Mouse (Mus musculus): ENCODE data around the gene Agap1.

The Agap1 gene

DNA sequence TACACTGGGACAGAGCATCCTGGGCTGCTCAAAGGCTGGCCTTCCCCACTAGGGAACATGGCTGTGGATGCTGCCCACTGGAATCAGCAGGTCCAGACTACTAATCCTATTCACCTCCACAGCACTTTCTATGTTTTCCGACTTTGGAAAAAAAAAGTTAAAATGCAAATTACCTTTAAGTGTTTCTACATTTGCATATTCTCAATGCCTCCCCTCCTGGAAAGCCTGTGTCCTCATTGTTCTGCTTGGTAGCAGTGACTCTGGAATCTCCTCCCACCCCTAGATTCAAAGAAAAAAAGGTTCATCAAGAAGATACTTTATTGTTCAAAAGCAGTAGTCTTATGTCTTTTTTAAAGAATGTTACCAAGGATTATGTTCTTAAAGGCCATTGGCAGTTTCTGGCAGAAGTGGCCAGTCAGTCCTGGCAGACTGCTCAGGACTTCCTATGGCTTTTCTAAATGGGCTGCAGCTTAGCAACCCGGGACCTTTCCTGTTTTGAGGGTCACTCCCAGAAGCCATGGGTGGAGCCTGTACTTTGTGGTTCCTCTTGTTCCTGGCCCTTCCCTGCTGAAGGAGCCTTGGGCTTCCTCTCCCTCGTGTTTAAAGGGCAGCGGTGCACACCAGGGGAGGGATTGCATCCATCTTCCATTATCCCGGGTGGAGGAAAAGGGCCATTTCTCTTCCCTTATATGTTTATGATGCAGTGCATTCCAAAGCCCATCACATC, 421.9 kb downstream of the Agap1 start:
- DNase-seq, result no peak

DNA sequence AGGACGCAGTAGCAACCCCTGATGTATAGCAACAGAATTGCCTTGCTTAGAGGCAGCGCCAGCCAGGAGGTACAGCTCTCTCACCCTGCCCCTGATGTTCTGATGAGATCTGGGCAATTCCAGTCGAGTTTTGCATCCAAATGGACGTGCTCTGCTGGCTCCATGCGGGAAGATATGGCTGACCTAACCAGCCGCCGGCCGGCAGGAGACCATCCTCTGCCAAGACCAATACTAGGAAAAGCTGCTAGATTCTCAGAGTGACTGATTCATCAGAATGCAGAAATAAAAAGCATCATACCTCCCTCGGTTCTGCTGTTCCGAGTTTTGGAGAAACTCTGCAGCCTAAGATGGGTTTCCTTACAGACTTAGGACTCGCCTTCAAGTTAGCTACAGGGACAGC, 423.9 kb downstream of the Agap1 start:
- DNase-seq, result peak; percentile 30

GRCm38 (mm10) chr1:89880193-89880592, 425.6 kb downstream of the Agap1 start:
- DNase-seq, result no peak

DNA sequence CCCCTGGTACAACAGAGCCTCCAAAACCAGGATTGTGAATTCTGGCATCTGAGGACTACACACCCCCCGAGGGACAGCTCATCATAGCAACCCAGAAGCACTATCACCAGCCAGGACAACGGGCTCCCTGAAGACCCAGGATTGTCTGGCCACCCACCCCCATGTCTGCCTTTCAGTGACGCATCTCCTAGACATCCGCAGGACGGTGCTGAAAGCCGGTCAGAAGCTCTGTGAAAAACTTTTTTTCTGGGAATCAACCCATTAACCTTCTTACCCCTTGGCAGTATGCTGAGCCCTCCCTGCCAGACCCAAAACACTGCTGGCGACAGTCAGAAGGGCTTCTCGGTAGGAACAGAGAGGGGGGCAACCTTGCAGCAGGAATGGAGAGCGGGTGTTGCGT, 426.2 kb downstream of the Agap1 start:
- DNase-seq, result no peak

DNA sequence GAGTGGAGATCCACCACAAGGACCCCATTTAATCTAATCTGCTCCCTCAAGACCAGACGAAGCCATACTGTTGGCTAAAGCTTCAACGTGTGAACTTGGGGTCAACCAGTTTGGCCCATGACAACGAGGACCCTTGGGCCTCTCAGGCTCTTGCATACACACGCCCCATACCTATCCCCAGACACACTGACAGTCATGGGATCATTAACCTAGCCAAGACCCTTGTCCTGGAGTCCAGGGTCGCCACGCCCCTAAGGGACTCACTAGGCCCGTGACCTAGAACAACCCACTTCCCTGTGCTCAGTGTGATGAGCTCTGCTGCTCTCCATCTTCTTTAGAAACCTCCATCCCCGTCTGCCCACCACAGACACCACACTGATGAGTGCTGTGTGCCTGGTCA, 429.7 kb downstream of the Agap1 start:
- no peak for DNase-seq

DNA sequence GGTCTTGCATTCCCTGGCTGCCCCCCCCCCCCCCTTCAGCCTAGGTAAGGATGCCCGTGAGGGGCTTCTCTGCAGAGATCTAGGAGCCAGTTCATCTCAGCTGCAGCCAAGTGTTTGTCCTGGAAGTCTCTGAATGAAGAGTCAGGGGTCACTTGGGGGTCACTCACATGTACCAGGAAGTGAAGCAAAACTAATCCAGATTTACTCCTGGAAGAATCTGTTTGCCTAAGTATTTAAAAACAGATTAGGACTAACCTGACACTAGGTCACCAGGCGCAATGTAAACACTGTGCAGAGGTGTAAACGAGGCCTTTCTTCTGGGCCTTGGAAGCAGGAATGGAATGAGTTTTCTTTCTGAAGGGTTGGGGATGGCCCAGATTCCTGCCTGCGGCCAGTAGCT, 431.1 kb downstream of the Agap1 start:
- DNase-seq, result no peak

DNA sequence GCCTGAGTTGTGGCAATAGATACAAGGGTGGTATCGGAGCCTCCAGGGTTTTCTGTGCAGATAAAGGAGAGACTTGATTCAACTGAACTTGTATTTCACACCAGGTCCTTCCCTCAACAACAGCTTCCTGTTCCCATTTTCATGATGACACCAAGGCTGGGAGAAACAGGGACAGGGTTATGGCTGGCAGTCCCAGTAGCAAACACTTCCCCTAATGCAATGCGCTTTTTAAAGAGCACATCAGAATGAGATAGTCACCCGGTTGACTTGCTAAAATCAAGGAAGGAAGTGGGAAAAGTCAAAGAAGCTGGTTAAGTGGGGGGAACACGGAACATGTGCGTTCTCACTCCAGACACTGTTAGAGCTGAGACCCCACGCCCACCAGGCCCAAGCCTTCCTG, 436.8 kb downstream of the Agap1 start:
- no peak for DNase-seq

GRCm38 (mm10) chr1:89892281-89892680, 437.7 kb downstream of the Agap1 start:
- no peak for DNase-seq

- DNase-seq, result no peak
These were observed 441.2 kb downstream of the Agap1 start for GRCm38 (mm10) chr1:89895801-89896200.

DNA sequence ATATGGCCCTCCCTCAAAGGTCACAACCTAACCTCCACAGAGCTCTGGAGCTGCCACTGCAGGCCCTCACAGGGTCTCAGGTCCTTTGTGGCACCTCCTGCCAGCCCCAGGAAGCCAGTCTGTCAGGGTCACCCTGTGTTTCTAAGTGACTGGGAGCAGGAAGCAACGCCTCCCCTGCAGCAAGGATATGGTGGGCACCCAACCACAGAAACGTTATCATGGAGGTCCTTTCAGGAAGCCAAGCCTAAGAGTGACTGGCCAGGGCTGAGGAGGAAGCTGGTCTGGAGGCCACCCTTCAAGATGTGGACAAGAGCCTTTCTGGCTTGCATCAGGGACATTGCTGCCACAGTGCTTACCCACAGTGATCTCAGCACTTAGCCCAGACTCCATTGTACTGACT, 444.4 kb downstream of the Agap1 start:
- no peak for DNase-seq

DNA sequence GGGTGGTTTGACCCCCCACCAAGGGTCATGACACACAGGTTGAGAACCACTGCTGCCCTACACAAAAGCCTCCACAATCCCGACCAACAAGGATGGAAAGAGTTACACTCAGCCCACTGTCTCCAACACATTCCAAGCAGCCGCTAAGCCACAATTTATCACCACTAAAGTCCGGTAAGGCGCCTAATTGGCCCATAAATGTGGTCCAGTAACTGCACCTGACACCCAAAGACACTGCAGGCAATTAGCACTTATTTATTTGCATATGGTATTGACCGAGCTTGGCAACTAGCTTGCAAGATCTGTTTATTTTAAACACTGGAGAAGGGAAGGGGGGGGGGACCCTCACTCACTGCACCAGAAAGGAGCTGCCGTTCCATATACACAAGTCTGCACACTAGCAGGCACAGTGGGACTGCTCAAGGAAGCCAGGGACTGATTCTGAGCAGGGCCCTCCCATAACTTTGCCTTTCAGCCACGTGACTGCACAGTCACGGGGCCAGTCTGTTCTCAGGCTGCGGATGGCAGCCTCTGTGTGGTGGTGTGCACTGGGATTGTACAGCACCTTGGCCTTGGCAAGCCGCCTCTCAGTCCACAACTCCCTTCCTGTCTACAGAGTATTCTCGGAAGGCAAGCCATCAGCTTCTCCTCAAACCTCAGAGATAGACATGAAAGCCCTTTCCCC, 445.3 kb downstream of the Agap1 start:
- no peak for DNase-seq

DNA sequence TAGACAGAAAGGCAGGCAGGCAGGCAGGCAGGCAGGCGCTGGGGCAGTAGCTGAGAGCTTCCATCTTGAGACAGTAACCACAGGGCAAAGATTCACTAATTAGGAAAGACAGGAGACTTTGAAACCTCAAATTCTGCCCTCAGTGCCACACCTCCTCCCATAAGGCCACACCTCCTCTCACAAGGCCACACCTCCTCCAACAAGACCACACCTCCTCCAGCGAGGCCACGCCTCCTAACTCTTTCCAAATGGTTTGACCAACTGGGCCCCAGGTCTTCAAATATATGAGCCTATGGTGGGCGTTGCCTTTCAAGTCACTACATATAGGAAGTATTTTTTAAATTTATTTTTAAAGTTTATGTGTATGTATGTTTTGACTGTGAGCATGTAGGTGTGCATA, 446.8 kb downstream of the Agap1 start:
- DNase-seq, result no peak

- DNase-seq, result no peak
These were observed 447.6 kb downstream of the Agap1 start for GRCm38 (mm10) chr1:89902236-89902635.

- no peak for DNase-seq
These were observed 448.0 kb downstream of the Agap1 start for GRCm38 (mm10) chr1:89902641-89903040.

DNA sequence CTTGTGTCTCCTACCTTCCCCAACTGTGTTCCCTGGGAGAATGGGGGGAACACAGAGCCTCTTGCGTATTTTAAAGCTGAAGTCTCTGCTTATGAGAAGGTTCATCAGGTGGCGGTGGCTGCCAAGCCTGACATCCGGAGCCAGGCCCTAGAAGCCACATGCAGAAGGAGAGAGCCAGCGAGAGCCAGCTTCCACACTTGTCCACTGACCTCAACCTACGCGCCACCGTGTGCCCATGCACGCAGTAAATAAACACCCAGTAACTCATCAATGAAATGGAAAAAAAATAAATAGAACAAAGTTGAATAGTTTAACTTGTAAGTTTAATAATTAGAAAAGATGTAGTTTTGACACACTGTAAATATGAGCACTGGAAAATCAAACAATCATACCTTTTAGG, 455.2 kb downstream of the Agap1 start:
- no peak for DNase-seq

DNA sequence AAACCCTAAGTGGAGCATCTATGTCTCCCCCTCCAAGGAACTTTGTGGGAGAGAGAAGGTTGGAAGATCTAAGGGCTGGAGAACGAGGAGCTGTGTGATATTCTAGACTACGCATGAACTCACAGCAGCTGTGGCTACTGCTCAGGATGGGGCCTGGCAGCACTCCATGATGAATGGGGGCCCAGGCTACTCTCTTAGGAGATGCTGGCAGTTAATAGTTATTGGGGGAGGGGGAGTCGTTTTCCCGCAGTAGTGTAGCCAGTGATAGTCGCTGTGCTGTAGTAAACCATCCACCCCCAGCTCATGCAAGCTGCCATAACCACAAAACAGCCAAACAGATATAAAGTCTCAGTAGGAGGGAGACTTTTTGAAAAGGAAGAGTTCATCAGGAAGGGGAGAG, 457.8 kb downstream of the Agap1 start:
- no peak for DNase-seq

DNA sequence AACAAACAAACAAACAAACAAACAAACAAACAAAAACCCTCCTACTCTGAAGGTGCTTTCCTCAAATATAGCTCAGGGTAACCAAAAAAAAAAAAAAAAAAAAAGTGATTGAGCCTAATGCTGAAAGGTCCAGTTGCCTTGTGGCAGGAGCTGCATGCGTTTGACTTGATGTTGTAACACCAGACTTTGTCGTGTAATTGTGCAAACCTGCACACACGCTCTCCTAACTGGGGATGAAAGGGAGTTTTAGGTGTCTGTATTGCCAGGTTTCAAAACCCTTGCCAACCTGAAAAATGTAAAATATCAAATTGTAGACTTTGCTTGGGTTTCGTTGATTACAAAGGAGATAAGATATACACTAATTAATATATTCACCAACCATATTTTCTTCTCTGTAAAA, 459.0 kb downstream of the Agap1 start:
- DNase-seq, result no peak

GRCm38 (mm10) chr1:89918111-89918510, 463.5 kb downstream of the Agap1 start:
- no peak for DNase-seq

- no peak for DNase-seq
These were observed 464.6 kb downstream of the Agap1 start for GRCm38 (mm10) chr1:89919206-89919605.

DNA sequence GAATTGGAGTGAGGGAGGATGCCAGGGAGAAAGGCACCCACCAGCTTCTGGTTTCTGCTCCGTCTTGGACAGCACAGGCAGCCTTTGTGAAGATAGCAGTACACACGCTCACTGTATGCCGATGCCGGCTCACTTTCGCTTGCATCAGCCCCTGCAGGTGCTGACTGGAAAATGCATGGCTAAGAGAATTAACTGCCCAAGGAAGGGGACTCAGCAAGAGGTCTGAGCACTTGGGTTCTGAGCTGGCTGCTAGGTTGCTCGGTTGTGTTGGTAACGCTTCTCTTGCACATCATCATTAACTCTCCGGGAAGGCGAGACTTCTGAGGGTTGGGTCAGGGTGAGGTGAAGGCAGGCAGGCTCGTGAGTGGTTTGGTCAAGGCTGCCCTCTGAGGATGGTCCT, 467.2 kb downstream of the Agap1 start:
- DNase-seq, result no peak

DNA sequence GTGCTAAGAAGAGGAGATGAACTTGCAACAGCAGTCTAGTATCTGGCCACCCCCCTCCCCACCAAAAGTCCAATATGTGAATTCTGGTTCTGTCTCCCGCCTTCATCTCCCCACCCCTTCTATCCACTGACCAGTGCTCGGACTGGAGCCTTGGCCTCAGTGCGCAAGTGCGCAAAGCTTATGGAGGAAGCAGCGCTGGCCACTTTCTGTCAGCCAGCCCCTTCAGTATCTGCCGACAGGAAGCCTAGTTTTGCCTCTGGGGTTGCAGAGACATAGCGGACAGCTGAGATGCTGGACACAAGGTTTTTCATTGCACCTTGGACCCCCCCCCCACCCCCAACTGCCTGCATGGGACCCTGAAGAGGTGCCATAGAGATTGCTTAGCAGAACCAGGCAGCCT, 467.7 kb downstream of the Agap1 start:
- no peak for DNase-seq

GRCm38 (mm10) chr1:89922883-89923641, 468.5 kb downstream of the Agap1 start:
- DNase-seq, result no peak

DNA sequence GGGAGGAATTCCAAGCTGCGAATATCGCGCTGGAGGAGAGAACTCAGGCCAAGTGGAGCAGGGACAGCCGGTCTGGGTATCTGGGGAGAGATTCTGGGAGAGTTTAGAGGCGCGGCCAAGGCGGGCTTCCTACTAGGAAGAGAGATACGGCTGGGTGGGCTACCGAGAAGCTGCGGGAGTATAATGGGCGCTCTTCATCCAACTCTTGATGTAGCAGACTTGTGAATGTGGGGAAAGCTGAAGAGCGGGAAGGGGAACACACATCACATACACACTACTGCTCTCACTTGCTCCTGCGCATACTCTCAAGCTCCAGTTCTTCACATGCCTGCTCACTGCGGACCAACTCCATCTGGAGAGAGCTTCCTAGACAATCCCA, 469.0 kb downstream of the Agap1 start:
- DNase-seq, result no peak

DNA sequence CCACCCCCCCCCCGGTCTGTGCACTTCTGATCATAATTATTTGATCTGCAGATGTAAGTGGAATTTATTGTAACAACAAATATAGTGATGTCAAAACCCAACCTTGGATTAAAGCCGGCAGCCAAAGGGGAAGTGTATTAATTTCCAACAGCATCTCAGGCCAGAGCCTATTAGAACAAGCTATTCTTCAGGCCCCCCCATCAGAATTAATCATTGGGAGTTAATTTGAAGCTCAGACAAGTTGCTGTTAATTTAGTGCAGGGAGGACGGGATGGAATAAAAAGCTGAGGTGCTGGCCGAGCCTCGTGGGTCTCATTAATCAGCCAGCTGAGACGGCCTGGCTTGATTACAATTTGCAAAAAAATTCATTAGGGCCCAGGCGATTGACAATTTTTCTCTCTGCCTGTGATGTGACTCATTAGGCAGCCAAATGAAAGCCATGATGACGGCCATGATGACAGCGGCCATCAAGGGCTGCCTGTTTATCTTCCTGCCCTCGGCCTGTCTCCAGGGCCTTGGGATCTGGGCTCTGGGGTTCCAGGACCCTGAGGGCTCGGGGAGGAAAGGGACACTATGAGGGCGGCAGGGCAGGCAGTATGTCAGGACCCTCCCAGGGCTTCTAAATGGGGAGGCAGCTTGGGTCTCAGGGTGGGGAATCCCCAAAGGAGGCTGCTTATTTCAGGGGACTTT, 471.0 kb downstream of the Agap1 start:
- no peak for DNase-seq

Data from cerebellum, adult 9-10 months (tissue).